Mouse (Mus musculus) R1 (cell line): ENCODE measurements at regions not wholly inside any gene's neighbourhood (a gene's known extent, or its start where the extent isn't known, plus 50 kb on each side); places are given as distances from the start of the nearest gene placed in this dataset.

Experiments
- DNase-seq: peaks from one replicate; pipeline ENCODE4 v3.0.0-alpha.2; 2018; ENCODE audit warnings: low read depth, low spot score

DNA sequence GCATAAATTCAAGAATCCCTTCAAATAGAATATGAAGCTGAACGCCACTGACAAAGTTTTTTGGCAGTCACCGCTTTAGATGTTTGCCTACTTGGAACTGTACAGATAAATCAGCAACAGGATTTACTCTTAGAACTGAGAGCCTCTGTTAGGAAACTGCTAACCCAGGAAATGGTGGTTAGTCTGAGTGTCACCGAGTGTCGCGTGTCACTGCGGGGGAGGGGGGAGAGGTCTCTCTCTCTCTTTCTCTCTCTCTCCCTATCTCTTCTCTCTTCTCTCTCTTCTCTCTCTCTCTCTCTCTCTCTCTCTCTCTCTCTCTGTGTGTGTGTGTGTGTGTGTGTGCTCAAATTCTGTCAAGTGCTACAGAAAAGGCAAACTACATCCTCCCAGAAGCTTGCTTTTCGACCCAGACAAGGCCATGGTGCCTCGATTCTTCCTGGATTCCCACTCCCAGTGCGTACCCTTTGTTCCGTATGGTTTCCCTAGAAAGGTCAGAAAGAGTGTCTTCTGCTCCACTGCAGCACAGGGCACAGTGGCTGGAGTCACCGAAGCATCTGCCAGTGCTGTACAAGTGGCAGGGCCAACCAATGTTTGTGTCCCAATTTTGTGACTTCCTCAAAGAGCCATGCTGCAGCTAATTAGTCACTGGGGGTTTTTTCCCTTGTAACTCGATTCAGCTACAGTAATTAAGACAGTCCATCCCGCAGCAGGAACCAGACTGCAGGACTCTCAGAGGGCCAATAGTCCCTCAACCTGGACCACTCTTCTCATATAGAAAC lies 87.0 kb downstream of the Cog6 start:
- no peak for DNase-seq

- DNase-seq = no peak
Measured at GRCm38 (mm10) chr3:52927361-52927841, 89.6 kb downstream of the Cog6 start.

- DNase-seq = no peak
Measured at GRCm38 (mm10) chr3:52926549-52926948, 90.5 kb downstream of the Cog6 start.

GRCm38 (mm10) chr3:52925223-52925622 lies 91.8 kb downstream of the Cog6 start:
- peak; percentile 63 for DNase-seq

DNA sequence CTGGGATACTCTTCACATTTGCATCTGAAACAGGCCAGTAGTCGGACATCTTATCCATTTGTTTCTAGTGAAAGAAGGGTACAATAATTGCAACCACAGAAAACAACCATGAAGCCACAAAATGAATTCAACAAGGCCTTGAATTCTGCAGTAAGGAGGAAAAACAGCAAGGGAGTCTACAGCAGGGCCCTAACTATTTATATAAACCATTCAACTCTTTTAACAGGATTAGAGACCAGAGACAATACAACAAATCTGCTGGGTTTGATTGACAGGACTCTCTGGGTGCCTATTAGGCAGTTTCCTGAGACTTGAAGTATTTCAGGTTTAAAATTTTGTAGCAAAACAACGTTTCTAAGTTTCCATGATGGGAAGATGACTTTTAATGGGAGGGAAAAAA lies 92.4 kb downstream of the Cog6 start:
- DNase-seq = no peak

DNA sequence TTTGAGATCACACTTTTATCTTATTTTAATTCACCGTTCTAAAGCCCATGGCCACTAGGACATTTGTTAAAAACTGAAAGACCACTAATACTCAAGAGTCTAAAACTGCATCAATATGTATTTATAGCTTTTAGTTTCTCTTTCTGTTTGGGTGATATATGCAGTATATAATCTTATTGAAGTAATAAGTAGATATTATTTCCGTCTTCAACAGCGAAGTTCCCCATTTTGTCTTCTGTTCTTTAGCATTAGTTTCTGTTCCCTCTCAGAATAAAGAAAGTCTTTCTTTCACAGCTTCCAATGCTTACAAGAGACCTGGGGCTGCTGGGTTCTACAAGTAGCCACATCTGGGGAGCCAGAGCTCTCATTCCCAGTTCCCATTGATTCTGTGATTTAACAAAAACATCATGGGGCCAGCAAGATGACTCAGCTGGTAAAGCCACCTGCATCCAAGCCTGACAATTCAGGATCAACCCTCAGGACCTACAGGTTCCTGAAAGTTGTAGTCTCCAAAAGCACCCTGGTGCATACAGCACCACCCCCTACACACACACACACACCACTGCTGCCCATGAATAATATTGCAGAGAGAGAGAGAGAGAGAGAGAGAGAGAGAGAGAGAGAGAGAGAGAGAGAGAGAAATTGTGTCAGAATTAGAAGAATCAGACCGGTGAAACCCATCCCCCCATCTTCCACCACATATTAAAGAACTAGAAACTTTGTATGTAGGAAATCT lies 93.0 kb downstream of the Cog6 start:
- DNase-seq = no peak

DNA sequence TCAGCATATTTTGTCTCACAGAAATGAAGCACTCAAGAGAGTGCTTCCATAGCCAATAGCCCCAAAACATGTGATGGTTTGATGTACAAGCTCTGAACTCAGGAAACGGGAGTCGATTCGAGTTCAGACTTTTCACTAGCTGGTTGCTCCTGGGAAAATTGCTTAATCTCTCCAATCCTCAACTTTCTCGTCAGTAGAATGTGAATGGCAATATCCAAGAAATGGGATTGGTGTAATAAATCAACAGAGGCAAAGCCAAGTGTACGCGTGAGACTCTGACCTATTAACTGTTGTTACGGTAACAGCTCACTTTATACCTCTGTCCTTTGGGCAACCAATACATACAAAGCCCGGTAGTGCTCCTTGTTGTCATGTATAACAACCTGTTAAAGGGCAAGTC lies 94.6 kb downstream of the Cog6 start:
- DNase-seq = peak; percentile 21

DNA sequence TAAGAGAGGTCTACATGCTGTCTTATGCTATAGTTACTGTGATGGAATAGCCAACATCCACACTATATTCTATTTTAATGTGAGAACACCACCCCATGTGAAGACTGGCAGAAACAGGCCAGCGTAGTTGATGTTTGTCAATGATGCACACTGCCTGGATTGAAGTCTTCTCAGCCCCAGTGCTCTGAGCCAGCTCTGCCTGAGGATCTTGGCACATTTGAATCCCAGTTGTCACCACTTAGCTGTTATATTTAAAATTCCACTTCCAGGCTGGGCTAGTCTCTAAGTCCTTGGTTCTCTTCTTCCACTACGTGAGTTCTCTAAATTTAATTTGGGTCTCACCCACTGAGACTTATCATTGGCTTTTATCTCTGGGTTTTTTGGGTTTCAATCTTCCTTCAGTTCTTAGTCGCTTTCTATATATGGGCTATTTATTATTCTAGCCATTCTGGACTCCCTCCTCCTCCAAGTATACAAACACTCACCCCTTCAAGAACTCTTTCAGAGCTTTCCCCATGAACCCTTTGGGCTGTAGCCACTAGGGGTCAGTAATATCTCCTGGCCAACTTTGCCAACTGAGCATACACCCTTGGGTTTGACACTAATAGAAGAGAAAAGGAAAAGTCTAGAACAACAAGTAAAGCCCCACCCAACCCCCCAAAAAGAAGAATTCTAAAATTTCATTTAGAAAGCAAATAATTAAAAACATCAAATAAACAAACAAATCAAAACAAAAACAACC lies 110.0 kb downstream of the Cog6 start:
- DNase-seq = peak; percentile 21

- DNase-seq = no peak
Measured at GRCm38 (mm10) chr3:52904028-52904427, 113.0 kb downstream of the Cog6 start.

- no peak for DNase-seq
Measured at GRCm38 (mm10) chr3:52897665-52898064, 119.4 kb downstream of the Cog6 start.

DNA sequence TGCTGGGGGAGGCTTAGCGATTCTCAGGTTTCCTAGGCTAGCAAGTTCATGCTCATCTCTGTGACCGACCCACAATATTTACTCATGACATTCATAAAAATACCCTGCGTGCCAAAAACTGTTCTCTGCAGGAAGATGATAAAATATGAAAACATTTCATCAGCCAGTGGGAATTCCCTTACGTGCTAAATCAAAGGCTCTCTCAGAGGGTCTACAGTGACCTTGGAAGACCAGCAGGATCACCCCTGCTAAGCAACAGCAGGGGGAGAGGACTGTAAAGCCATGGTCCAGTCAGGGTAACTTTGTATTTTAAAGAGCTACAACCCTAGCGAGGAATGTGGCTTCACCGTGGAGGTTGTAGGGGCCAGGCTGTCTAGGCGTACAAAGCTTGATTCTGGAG lies 120.6 kb downstream of the Cog6 start:
- DNase-seq = no peak

- DNase-seq = no peak
Measured at GRCm38 (mm10) chr3:52895751-52896150, 121.3 kb downstream of the Cog6 start.

- DNase-seq = no peak
Measured at GRCm38 (mm10) chr3:52894812-52895211, 122.2 kb downstream of the Cog6 start.

GRCm38 (mm10) chr3:52889156-52889715 lies 127.8 kb downstream of the Cog6 start:
- DNase-seq = no peak

- DNase-seq = no peak
Measured at GRCm38 (mm10) chr3:52881981-52882380, 135.1 kb downstream of the Cog6 start.

- no peak for DNase-seq
Measured at GRCm38 (mm10) chr3:52881139-52881538, 135.9 kb downstream of the Cog6 start.

DNA sequence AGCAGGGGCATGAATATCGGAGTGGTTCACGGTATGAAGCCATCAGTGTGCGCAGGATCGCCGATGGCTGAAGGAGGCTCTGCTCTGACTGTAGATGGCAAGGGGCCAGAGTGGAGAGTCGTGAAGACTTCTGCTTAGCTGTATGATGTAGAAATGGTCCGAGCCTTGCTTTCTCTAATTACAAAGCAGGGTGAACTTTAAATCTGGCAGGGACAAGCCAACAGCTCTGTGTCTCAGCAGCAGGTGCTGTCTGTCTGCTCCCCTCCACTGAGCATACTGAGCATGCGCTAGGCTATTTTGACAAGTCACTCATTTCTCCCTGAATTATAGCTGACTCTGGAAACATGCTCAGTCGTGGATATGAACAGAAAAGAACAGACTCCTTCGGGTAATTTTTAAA lies 137.3 kb downstream of the Cog6 start:
- no peak for DNase-seq

DNA sequence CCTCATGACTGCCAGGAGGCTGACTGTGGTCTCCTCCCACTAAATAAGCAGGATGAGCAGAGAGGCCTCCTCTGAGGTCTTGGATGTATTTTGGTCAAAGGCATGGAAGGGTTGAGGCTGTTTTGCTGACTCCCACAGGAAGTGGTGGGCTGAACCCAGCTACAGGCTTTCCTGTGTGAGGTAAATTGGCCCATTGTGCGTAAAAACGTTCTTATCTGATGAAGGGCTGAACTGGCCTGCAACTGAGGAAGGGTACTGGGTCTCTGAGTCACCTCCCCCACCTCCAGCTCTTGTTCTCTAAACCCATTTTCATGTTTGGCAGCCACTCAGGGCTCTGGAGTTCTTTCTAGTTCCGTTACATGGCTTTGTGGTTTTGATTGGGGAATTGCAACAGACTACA lies 138.7 kb downstream of the Cog6 start:
- no peak for DNase-seq

GRCm38 (mm10) chr3:52872260-52872659 lies 144.8 kb downstream of the Cog6 start:
- no peak for DNase-seq

DNA sequence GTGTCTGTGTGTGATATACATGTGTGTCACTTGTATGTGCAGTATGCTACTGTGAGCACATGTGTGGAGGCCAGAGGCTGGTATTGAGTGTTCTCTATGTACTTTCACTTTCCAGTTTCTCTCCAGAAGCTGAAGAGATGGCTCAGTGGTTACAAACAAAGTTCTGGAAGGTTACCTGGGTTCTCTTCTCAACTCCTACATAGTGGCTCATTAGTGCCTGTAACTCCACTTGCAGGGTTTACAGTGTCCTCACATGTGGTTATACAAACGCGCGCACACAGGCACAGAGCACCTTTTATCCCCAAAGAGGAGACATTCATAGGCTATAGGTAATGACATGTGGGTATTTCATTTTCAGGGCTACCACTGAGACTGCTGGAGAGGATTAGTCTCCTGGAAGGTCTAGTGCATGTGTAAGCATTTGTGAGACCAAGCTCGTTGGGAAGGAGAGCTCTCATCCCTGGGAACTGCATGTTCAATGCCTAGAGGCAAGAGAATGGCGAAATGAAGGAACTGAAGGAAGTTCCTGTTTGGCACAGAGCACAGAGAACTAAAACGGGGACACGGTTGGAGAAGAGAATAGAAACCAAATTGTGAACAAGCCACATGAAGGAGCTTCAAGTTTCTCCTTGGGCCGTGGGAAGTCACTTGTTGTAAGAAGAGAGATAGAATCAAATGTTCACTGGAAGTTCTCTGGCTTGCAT lies 153.7 kb downstream of the Cog6 start:
- DNase-seq = no peak

DNA sequence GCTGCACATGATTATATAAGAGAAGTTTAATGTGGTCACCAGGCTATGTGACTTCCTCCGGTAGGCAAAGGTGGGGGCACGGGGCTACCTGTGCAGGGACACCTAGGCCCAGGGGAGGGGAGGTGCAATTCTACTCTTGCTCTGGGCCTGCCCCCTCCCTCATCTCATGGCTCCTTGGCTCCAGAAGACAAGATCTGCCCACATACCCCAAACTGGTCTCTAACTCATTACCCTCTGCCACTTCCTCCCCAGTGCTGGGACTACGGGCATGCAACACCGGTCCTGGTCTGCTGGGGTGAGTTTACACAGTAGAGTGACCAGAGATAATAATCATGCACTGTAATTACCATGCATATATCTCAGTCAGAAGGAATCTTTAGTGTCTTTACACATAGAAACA lies 155.0 kb downstream of the Cog6 start:
- DNase-seq = no peak
